Mouse (Mus musculus) MEL (cell line): Measurements from ENCODE around the gene Zfp993.
"Not testable (repeated sequence)": the region's sequence is repeated elsewhere in the genome, so short reads cannot be mapped to it uniquely, and the experiment has no call there.

Experiments used
- CTCF ChIP-seq, 3 experiments: IDR thresholded peaks in 2 of 3; conservative IDR thresholded peaks in 1 of 3; 2 replicates each; pipeline ENCODE4 v1.5.1; 2011 to 2012; ENCODE audit warnings: low read length in 3 of 3, low read depth in 2 of 3, mild to moderate bottlenecking in 2 of 3, improper control_type of control experiment in 1 of 3, inconsistent platforms in 1 of 3, mixed read lengths in 1 of 3, moderate library complexity in 1 of 3; ENCODE audit not compliant: control insufficient read depth in 1 of 3, insufficient read depth in 1 of 3, poor library complexity in 1 of 3, severe bottlenecking in 1 of 3
- GATA1 ChIP-seq: IDR thresholded peaks from 2 replicates; pipeline ENCODE4 v1.6.1; 2011; ENCODE audit warnings: low read depth, low read length, improper control_type of control experiment
- MYC ChIP-seq: IDR thresholded peaks from 2 replicates; pipeline ENCODE4 v1.6.1; 2011; ENCODE audit warnings: low read depth, mild to moderate bottlenecking, low read length, improper control_type of control experiment, moderate library complexity
- NELFE ChIP-seq: IDR thresholded peaks from 2 replicates; pipeline ENCODE4 v1.6.1; 2011; ENCODE audit warnings: low read depth, low read length, improper control_type of control experiment
- POLR2A ChIP-seq, 2 experiments: IDR thresholded peaks; 2 replicates each; pipeline ENCODE4 v1.6.1; 2011 to 2012; ENCODE audit warnings: low read length in 2 of 2, mild to moderate bottlenecking in 2 of 2, control low read depth in 1 of 2, improper control_type of control experiment in 1 of 2, low read depth in 1 of 2, moderate library complexity in 1 of 2; ENCODE audit not compliant: control insufficient read depth in 1 of 2, insufficient read depth in 1 of 2, poor library complexity in 1 of 2
- TCF12 ChIP-seq: IDR thresholded peaks from 2 replicates; pipeline ENCODE4 v1.6.1; 2014; ENCODE audit warnings: low read depth, mild to moderate bottlenecking, inconsistent platforms, low read length, improper control_type of control experiment, moderate library complexity
- USF2 ChIP-seq, 2 experiments: IDR thresholded peaks; 2 replicates each; pipeline ENCODE4 v1.6.1; 2011 to 2012; ENCODE audit warnings: improper control_type of control experiment in 2 of 2, low read length in 2 of 2, borderline replicate concordance in 1 of 2, inconsistent platforms in 1 of 2, low read depth in 1 of 2, mild to moderate bottlenecking in 1 of 2; ENCODE audit not compliant: insufficient read depth in 1 of 2

DNA sequence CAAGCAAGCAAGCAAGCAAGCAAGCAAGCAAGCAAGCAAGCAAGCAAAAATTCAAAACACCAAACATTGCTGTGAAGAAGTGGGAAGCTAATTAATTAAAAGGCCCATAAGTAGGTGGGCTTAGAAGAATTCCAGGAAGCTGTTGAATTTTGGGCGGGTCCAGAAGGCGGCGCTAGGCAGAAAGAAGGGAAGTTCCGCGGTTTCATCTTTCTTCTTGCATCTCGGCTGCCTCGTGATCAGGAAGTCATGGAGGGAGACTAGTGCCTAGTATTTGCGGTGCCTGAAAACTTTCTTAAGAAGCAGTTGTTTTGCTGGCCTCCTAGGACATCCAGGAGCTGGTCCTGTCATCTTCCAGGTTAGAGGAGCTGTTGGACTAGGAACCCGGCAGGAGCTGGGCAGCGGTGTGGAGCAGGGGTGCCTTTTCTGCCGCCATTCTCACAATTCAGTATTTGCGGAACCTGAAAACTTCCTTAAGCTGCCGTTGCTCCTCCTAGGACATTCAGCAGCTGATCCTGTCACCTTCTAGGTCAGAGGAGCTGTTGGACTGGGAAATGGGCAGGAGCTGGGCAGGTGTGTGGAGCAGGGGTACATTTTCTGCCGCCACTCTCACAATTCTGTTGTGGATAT, at the start of gene Zfp993:
- TF ChIP-seq POLR2A (IDR thresholded peaks at IDR 0.05; ENCODE audit: control insufficient read depth in 1 of 2, insufficient read depth in 1 of 2, low read depth in 1 of 2, low read length in 2 of 2, poor library complexity in 1 of 2); CTCF (IDR thresholded peaks at IDR 0.05 in 2 of 3, conservative IDR thresholded peaks at IDR 0.05 in 1 of 3; ENCODE audit: control insufficient read depth in 1 of 3, insufficient read depth in 1 of 3, low read depth in 2 of 3, low read length in 3 of 3, poor library complexity in 1 of 3, severe bottlenecking in 1 of 3); TCF12; NELFE; MYC; GATA1; USF2 (IDR thresholded peaks at IDR 0.05; ENCODE audit: borderline replicate concordance in 1 of 2, insufficient read depth in 1 of 2, low read depth in 1 of 2, low read length in 2 of 2): not testable (repeated sequence)
